Mouse (Mus musculus) heart, embryonic 10.5 days (tissue): Measurements from ENCODE around the gene Ccna1. TPM values are rescaled to one million over a fixed set of nuclear protein-coding genes. Genes with fewer than 3 reads are reported as not detected.

Experiments
- DNase-seq: peaks from one replicate; pipeline ENCODE4 v3.0.0-alpha.2; 2017; ENCODE audit warnings: low spot score
- H3K27ac ChIP-seq: fragments of 300-500 bp; sonication (generic); 2 replicates; pipeline ENCODE4 v1.5.1; 2016; ENCODE audit warnings: mild to moderate bottlenecking
- H3K27me3 ChIP-seq: fragments of 300-500 bp; sonication (generic); 2 replicates; pipeline ENCODE4 v1.6.1; 2016; ENCODE audit warnings: mild to moderate bottlenecking; ENCODE audit not compliant: poor library complexity, insufficient read depth, severe bottlenecking
- H3K36me3 ChIP-seq: fragments of 300-500 bp; sonication (generic); 2 replicates; pipeline ENCODE4 v1.6.1; 2016; ENCODE audit warnings: mild to moderate bottlenecking, moderate library complexity
- H3K4me1 ChIP-seq: fragments of 300-500 bp; sonication (generic); 2 replicates; pipeline ENCODE4 v1.6.1; 2016; ENCODE audit warnings: mild to moderate bottlenecking
- H3K4me3 ChIP-seq: fragments of 300-500 bp; sonication (generic); 2 replicates; pipeline ENCODE4 v1.5.1; 2016; ENCODE audit warnings: mild to moderate bottlenecking, moderate library complexity
- H3K9me3 ChIP-seq: fragments of 300-500 bp; sonication (generic); 2 replicates; pipeline ENCODE4 v1.6.1; 2016; ENCODE audit warnings: mild to moderate bottlenecking, moderate library complexity
- WGBS: fragments of 180-500 bp; shearing (Covaris S2); methylation state at CpG from one replicate; pipeline ENCODE4 v1.1.7; 2016; 5-methylcytosine and 5-hydroxymethylcytosine counted together
- polyA plus RNA-seq: library from polyadenylated mRNA; unstranded; fragments of >200 nt; fragmentation: Nextera tagmentation; extraction: Ambion mirVana; gene quantifications from 2 replicates; pipeline ENCODE4 v1.2.1, GENCODE M21; 2016

Gene Ccna1
- 0.65 and 1.2 TPM in 2 replicates for polyA plus RNA-seq

DNA sequence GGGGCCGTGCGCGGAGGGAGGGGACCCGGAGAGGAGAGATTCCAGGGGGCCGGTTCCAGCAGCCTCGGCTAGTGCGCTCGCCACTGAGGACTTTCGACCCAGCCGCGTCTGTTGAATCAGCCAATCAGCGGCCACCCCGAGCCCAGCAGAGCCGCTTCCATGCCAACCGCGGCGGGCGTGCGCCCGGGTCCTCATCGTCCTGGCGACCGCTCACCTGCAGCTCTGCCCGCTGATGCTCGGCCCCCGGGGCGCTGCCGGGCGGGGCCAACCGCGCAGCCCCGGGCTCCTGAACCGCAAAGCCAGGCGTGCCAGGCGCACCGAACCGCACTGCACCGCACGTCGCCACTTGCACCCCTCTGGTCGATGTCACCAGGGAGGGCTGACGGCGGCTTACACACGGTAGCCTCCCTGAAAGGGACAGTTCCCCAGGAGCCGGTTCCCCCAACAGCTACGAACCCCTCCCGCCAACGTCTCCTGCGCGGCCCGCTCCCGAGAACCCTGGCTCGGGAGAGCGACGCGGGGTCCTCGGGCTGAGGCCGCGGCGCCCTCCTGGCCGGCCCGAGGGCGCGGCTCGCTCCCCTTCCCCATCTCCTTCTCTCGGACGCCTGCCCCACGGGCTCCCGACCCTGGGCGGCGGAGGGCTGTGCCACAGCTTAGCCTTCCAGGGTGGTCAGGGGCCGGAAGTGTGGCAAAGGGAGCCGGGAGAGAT, at the start of gene Ccna1:
Ccna1 (minus strand) TSS at position 464 of the 709 bp plus-strand sequence.
- Histone ChIP-seq H3K4me3 (peak within 1 kb of the TSS; percentile 73), H3K9me3 (no peaks in the 10 kb centered on the region), H3K4me1 (peaks cover 12% of the 10 kb centered on the region), H3K27me3 (peaks cover 66% of the 10 kb centered on the region), H3K36me3 (no peaks in the 10 kb centered on the region), H3K27ac (peak within 1 kb of the TSS; percentile 67)
- under 1% methylated on average over 72 of the region's 73 CpGs for WGBS
- peak; percentile 86 for DNase-seq

GRCm38 (mm10) chr3:55101092-55101491, 45.8 kb upstream of the Ccna1 start:
- H3K27ac ChIP-seq = no peak overlapping the region
- no peaks in the 10 kb centered on the region for H3K27me3 ChIP-seq
- DNase-seq = no peak
- peaks cover 11% of the 10 kb centered on the region for H3K4me1 ChIP-seq
- no peak overlapping the region for H3K4me3 ChIP-seq
- no peaks in the 10 kb centered on the region for H3K9me3 ChIP-seq
- H3K36me3 ChIP-seq = no peaks in the 10 kb centered on the region

- Histone ChIP-seq H3K4me3 (no peak overlapping the region), H3K27me3 (no peaks in the 10 kb centered on the region), H3K4me1 (peaks cover 5% of the 10 kb centered on the region), H3K36me3 (no peaks in the 10 kb centered on the region), H3K27ac (no peak overlapping the region), H3K9me3 (no peaks in the 10 kb centered on the region)
- DNase-seq = no peak
- WGBS = 77% methylated on average over 11 of the region's 11 CpGs
These were observed 43.7 kb upstream of the Ccna1 start for GRCm38 (mm10) chr3:55098990-55099389.

GRCm38 (mm10) chr3:55098014-55098413, 42.7 kb upstream of the Ccna1 start:
- Histone ChIP-seq H3K4me1 (peaks cover 5% of the 10 kb centered on the region), H3K9me3 (no peaks in the 10 kb centered on the region), H3K27ac (no peak overlapping the region), H3K36me3 (no peaks in the 10 kb centered on the region), H3K4me3 (no peak overlapping the region), H3K27me3 (no peaks in the 10 kb centered on the region)
- DNase-seq = no peak
- WGBS = 65% methylated on average over 2 of the region's 2 CpGs

DNA sequence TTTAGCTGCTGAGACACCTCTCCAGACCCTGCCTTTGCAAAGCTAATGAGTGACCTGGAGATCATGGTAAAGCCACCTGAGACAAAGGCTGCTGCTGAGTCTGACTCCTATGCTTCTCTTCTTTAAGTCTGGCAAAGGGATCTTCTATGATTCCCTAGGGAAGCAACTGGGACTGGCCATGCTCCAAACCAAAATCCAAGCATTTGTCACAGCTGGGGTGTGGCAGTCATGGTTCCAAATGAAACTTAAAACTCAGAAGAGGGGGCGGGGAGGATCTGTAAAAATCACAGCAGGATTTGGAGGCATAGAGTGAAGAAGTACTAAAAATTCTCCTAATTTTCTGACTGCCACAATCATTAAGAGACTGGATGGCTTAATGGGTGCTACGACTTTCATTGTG, 41.9 kb upstream of the Ccna1 start:
- no peaks in the 10 kb centered on the region for H3K36me3 ChIP-seq
- no peak for DNase-seq
- 78% methylated on average over 2 of the region's 2 CpGs for WGBS
- peaks cover 5% of the 10 kb centered on the region for H3K4me1 ChIP-seq
- no peaks in the 10 kb centered on the region for H3K27me3 ChIP-seq
- no peaks in the 10 kb centered on the region for H3K9me3 ChIP-seq
- no peak overlapping the region for H3K4me3 ChIP-seq
- H3K27ac ChIP-seq = no peak overlapping the region

GRCm38 (mm10) chr3:55096655-55097005, 41.3 kb upstream of the Ccna1 start:
- Histone ChIP-seq H3K4me1 (peaks cover 5% of the 10 kb centered on the region), H3K9me3 (no peaks in the 10 kb centered on the region), H3K27ac (peak overlapping the region; percentile 42; the same call in 1 of the 2 replicates), H3K36me3 (no peaks in the 10 kb centered on the region), H3K4me3 (no peak overlapping the region), H3K27me3 (no peaks in the 10 kb centered on the region)
- 44% methylated on average over 2 of the region's 2 CpGs for WGBS
- DNase-seq = no peak

- Histone ChIP-seq H3K36me3 (no peaks in the 10 kb centered on the region), H3K27ac (peak overlapping the region; percentile 42; the same call in 1 of the 2 replicates), H3K4me3 (no peak overlapping the region), H3K4me1 (peaks cover 5% of the 10 kb centered on the region), H3K27me3 (no peaks in the 10 kb centered on the region), H3K9me3 (no peaks in the 10 kb centered on the region)
- 48% methylated on average over 8 of the region's 8 CpGs for WGBS
- no peak for DNase-seq
These were observed 40.8 kb upstream of the Ccna1 start for GRCm38 (mm10) chr3:55095968-55096654.

DNA sequence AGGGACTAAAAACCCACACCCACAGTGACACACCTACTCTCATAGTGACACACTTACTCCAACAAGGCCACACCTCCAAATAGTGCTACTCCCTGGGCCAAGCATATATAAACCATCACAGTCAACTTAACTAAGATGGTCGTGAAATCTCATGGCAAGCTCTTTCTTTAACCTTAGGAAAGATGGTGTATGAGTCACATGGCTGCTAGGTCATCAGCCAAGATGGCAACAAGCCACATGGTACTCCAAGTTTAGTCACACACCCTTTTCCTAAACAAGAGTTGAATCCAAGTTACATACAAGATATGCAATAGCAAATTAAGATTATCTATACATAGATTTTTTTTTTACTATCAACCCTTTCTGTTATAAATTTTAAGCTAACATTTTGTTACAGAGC, 37.9 kb upstream of the Ccna1 start:
- no peak overlapping the region for H3K4me3 ChIP-seq
- H3K4me1 ChIP-seq = peaks cover 5% of the 10 kb centered on the region
- no peak for DNase-seq
- no peaks in the 10 kb centered on the region for H3K27me3 ChIP-seq
- 71% methylated on average over 1 of the region's 1 CpGs for WGBS
- H3K27ac ChIP-seq = no peak overlapping the region
- H3K36me3 ChIP-seq = no peaks in the 10 kb centered on the region
- no peaks in the 10 kb centered on the region for H3K9me3 ChIP-seq

DNA sequence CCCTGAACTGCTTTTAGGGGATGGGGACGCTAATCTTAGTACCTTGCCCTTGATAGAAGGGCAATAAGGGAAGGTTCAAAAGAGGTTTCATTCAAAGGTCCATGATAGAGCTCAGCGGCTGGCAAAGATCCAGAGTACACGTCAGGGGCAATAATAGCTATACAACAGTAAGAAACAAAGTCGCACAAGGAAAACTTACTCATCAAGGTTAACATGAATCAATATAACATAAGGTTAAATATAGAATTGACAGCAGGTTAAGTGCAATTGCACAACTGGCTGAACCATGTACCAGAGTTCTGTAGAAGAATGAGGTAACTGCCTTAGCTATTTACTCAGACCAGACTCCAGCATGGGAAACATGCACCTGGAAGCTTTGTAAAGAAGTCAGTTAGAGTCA, 34.0 kb upstream of the Ccna1 start:
- DNase-seq = no peak
- H3K4me1 ChIP-seq = no peaks in the 10 kb centered on the region
- no peak overlapping the region for H3K4me3 ChIP-seq
- no peak overlapping the region for H3K27ac ChIP-seq
- WGBS = 82% methylated on average over 4 of the region's 4 CpGs
- no peaks in the 10 kb centered on the region for H3K36me3 ChIP-seq
- H3K9me3 ChIP-seq = no peaks in the 10 kb centered on the region
- H3K27me3 ChIP-seq = no peaks in the 10 kb centered on the region

DNA sequence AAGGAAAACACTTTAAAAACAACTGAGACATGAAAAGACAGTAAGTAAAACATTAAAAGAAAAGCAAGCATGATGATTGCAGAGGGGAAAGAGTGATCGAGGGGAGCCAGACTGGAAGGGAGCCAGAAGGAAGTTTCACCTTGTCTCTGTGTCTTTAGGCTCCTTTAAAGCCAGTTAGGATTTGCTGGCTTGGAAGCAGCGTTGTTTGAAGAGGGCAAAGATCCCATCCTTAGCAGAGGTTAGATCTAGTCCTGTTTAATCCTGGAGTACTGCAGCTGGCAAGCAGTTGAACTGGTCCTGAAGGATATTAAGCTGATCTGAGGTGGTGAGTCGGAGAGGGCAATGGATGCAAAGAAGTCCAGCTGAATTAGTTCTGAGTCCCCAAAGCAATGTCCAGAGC, 33.5 kb upstream of the Ccna1 start:
- no peaks in the 10 kb centered on the region for H3K4me1 ChIP-seq
- no peaks in the 10 kb centered on the region for H3K36me3 ChIP-seq
- no peaks in the 10 kb centered on the region for H3K9me3 ChIP-seq
- no peak for DNase-seq
- no peak overlapping the region for H3K27ac ChIP-seq
- no peak overlapping the region for H3K4me3 ChIP-seq
- no peaks in the 10 kb centered on the region for H3K27me3 ChIP-seq
- WGBS = 70% methylated on average over 3 of the region's 3 CpGs

GRCm38 (mm10) chr3:55088359-55088758, 33.1 kb upstream of the Ccna1 start:
- Histone ChIP-seq H3K27me3 (no peaks in the 10 kb centered on the region), H3K4me1 (no peaks in the 10 kb centered on the region), H3K9me3 (no peaks in the 10 kb centered on the region), H3K4me3 (no peak overlapping the region), H3K36me3 (no peaks in the 10 kb centered on the region), H3K27ac (no peak overlapping the region)
- 69% methylated on average over 4 of the region's 4 CpGs for WGBS
- no peak for DNase-seq

DNA sequence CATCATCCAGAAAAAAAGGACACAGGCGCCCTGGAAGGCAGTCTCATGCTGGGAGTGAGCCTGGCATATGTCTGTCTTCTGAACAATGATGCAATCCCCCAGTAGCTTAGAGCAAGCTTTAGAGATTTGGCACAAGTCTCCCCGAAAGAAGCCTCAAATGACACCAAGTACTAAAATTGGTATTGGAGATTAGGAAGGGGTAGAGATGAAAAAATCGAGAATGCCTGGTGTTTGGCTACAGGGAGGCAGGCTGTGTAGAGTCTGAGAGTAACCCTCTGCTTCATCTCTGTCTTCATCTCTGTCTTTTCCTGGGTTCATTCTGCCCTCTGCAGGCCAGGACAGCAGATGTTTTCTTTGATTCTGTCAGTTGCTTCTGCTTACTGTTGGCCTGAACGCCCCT, 32.1 kb upstream of the Ccna1 start:
- Histone ChIP-seq H3K4me1 (no peaks in the 10 kb centered on the region), H3K9me3 (no peaks in the 10 kb centered on the region), H3K4me3 (no peak overlapping the region), H3K27me3 (no peaks in the 10 kb centered on the region), H3K36me3 (no peaks in the 10 kb centered on the region), H3K27ac (no peak overlapping the region)
- DNase-seq = no peak
- 62% methylated on average over 4 of the region's 4 CpGs for WGBS

DNA sequence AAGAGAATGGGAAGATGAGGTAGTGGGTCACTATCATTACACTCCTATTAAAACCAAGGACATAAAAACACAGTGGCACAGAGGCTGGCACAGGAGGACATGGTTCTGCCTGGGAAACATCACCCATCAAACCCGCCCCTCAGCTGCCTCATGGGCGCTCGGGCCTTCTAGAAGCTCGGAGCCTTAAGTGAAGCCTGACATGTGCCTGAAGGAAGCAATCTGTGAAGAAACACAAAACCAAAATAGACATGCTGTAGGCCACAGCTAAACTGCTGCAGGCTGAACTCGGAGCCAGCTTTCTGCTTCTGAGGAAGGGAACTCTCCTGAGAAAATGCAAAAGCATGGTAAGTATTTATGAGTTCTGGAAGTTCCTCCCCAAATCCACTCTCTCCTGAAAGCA, 31.6 kb upstream of the Ccna1 start:
- no peak overlapping the region for H3K27ac ChIP-seq
- no peaks in the 10 kb centered on the region for H3K27me3 ChIP-seq
- WGBS = 79% methylated on average over 5 of the region's 5 CpGs
- H3K9me3 ChIP-seq = no peaks in the 10 kb centered on the region
- no peak for DNase-seq
- H3K4me1 ChIP-seq = no peaks in the 10 kb centered on the region
- H3K36me3 ChIP-seq = no peaks in the 10 kb centered on the region
- no peak overlapping the region for H3K4me3 ChIP-seq
